Mouse (Mus musculus) heart, postnatal 10 days (tissue): ENCODE results near the gene Fcho2. TPM values are rescaled to one million over a fixed set of nuclear protein-coding genes. Genes with fewer than 3 reads are reported as not detected.

Source experiments
- DNase-seq, 2 experiments: peaks; one replicate each; pipeline ENCODE4 v3.0.0; 2021
- intact Hi-C: fragments of 180-260 bp; cut with DNase I; formaldehyde crosslinking; loops from one replicate; pipeline ENCODE4 v1.15.1; 2025
- total RNA-seq, 2 experiments: library from RNA; stranded (reverse); gene quantifications; 2 replicates each; pipeline ENCODE4 v1.2.3; 2021

Fcho2 gene
- total RNA-seq, 2 experiments from 2014 or later, result 42.4 to 48.2 TPM

DNA sequence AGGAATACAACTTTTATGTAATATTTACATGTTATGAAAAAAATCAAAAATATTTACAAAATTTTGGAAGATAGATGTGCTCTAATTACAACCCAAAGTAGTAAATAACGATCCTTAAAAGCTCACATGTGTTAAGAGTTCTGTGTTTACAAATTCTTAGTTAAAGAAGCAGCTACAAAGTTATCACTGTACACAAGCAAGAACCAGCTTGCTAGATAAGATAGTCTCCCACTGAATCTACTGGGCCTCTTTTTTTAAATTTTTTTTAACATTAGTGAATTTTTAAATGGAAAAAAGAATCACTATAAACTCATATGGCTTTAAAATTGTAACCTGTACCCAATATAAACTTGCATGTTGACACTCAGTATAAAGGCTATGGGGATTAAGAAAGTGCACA lies 91.8 kb downstream of the Fcho2 start:
- intact Hi-C loops, result loop anchor here (10.0 kb wide), 1 partner anchor 601 kb away; no protein-coding TSS in a partner anchor
- DNase-seq, result no peak

DNA sequence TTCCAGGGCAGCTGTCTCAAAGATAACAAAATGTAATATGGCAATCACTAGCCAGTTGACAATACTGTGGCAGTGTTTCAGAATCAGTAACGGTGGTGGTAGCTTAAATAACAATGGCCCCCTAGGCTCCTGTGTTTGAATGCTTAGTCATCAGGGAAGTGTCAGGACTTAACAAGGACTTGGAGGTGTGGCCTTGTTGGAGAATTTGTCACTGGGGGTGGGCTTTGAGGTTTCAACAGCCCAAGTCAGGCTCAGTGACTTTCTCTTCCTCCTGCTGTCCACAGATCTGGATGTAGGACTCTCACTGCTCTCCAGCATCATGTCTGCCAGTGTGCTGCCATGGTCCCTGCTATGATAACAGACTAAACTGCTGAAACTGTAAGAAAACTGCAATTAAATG lies 93.0 kb downstream of the Fcho2 start:
- intact Hi-C loops, result loop anchor here (10.0 kb wide), 1 partner anchor 603 kb away; no protein-coding TSS in a partner anchor

DNA sequence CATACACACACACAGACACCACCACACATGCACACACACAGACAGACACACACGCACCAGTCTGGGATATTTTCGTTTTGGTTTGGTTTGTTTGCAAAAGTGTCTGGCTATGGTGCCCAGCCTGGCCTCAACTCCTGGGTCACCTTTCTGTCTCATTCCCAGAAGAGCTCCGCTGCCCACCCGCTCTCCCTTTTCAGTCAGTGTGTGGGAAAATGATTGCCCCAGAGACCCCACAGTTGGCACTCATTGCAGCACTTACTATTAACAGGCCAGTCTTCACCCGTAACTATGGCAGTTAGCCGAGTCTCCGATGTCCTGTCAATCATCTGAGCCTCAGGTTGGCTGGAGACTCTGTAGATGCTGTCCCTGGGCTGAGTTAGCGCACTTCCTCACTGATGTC lies 99.1 kb downstream of the Fcho2 start:
- intact Hi-C loops, result no loop called here
- DNase-seq, result no peak

More for the DNA sequence above, 93.0 kb downstream of the Fcho2 start:
- DNase-seq, result no peak

DNA sequence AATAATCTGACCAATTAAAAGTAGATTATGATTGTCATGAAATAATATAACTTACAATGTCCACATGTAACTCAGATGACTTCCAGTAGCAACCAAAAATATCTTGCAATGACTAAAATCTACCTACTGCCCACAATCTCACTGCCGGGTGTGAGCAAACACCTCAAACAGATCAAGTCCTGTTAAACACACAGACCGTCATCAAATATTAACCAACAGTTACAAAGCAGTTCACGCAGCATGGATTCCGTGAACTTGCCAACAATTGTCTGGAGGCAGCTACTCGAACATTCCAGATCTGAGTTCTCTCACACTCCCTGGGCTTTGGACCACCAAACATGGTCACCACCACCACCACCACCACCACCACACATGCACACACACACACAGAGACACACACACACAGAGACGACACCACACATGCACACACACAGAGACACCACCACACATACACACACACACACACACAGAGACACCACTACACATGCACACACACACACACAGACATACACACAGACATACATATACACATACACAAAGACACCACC lies 99.7 kb downstream of the Fcho2 start:
- intact Hi-C loops, result no loop called here
- no peak for DNase-seq

DNA sequence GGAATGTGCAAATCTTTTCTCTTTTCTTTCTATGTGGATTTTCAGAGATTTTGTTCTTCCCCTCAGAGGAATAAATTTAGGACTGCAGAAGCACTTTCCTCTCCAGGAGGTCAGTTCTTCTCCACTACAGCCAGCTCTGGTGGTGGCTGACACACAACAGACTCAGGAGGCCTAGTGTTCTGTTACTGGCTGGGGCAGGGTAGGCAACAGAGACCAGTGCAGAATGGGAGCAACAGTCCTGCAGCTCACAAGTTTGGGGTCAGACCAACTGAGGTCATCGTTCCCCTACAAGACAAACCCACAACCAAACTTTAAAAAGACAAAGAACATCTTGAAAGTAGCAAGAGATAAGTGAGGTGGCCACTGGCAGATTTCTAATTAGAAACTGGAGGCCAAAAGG lies 104.6 kb downstream of the Fcho2 start:
- intact Hi-C loops, result no loop called here
- DNase-seq, result no peak

DNA sequence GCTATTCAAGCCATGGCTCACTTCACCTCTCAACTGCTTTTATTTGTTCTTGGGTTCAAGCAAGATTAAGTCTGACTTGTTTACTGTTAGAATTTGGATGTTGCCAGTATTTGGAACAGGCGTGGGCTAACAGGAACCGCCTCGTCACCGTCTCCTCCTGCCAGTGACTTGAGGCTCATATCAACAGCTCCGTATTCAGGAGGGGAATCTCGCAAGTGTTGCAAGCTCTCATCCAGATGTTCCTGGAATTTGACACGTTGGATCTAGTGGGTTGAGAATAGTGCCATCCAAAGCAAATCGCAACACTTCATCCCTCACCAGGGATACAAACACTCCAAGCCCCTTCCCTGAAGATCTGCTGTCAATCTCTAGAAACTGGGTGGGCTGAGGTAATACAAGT lies 105.0 kb downstream of the Fcho2 start:
- intact Hi-C loops, result no loop called here
- no peak for DNase-seq

DNA sequence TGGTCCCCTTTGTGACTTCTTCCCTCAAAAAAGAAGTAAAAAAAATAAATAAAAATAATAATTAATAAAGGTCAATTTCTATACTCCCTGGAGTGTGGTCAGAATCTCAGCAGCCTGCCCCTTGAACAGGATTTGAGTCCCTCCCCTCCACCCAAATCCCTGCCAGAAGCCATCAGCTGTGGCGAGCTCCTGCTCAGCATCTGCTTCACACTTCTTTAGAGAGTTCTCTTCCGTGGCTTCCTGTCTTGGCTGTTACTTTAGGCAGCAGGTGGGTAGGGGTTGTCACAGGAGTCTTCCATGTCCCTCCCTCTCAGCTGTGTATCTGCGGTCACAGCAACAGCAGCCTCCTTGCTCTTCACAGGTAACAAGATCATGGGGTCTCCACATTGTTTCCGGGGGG lies 109.7 kb downstream of the Fcho2 start:
- DNase-seq, result no peak
- intact Hi-C loops, result no loop called here

DNA sequence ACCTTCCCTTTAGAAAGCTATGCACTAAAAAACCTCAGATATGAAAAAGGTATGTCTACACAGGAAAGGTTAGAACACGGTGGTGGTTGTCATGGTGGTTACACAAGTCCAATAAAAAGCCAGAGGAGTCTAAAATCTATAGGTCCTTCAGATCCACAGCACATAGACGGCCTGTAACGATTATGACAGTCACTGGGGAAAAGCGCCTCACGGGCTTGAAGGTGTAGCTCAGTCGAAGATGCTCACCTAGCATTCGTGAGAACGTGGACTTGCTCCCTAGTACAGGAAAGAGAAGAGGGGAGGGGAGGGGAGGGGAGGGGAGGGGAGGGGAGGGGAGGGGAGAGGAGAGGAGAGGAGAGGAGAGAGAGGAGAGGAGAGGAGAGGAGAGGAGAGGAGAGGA lies 111.5 kb downstream of the Fcho2 start:
- intact Hi-C loops, result no loop called here
- DNase-seq, result no peak

DNA sequence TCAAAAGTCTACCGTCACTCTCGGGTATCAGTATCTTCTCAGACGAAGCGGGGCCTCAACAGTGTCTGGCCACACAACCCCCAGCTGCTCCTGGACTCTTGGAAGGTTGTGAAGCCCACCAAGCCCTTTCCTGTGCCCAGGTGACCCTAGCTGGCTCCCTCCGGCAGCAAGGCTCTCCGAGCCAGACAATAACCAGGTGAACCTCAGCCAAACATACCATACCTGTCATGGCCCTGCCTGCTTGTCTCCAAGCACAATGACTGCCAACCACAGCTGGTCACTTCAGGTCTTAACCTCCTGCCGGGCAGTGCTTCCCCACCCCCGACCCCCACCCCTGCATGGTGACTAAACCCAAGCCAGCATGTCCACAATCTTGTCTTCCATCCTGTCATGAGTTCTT lies 112.9 kb downstream of the Fcho2 start:
- intact Hi-C loops, result no loop called here
- no peak for DNase-seq

DNA sequence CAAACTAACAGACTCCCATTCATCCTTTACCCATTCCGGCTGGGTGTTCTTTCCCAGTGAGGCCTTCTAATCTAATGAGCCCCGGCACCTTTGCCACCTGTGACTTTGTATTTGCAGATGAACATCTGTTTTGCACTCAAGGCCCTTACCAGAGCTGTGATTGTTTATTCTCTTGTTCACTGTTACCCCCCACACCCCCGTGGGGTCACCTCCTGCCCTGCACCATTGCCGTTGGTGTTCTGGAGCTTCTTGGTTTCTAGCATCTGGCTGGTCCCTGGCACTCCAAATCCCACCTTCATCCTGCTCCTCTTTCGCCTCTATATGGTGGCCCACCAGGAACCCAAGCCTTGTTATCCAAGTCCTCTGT lies 114.0 kb downstream of the Fcho2 start:
- intact Hi-C loops, result no loop called here
- DNase-seq, result no peak

DNA sequence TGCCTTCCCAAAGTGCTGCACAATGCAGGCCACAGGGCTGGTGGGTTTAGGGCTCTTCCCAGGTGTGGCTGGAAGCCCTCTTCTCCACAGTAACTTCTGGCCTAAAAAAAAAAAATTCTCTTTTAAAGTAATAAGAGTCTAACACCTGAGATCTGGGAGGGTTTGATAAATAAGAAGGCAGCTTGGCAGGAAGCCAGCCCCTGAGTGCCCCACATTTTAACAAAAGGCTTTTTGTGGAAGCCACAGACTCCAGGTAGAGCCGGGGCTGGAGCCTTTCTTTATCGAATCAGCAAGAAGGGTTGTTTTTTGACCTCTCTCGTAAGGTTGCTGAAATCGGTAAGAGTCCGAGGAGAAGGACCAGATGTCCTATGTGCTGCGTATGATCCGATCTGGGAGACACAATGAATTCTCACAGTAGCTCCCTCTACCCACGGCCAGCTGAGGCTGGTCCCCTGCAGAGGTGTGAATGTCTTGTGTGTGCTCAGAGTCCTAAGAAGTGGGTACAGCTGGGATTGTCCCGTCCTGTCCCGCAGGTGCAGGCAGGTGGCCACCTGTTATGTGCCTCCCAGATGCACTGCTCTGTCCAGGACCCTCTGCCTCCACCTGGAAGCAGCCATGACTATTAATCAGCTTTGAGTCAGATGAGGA lies 114.5 kb downstream of the Fcho2 start:
- intact Hi-C loops, result no loop called here
- DNase-seq, result no peak

DNA sequence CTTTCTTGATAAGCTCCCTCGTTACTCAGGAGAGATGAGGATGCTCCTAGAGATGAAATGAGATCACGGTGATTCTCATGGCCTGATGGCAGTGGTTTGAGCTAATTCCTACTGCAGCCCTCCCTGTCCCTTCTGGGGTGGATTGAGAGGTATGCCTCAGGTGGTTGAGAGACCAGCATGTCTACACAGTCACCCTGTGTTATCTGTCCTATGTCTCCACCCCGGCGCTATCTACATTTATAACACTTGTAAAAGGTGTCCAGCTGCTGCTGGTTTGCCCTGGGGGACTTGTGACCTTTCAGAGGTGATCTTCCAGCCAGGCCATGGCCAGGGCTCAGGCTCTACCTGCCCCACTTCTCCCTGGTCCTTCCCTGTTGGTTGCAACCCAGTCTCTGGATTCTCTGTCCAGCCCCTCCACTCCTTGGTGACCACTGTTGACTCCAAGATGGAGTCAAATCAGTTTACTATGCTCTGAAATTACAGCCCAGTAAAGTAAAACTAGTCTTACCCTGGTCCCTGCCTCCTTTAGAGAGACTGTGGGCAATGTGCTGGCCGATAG lies 115.2 kb downstream of the Fcho2 start:
- no peak for DNase-seq
- intact Hi-C loops, result no loop called here

DNA sequence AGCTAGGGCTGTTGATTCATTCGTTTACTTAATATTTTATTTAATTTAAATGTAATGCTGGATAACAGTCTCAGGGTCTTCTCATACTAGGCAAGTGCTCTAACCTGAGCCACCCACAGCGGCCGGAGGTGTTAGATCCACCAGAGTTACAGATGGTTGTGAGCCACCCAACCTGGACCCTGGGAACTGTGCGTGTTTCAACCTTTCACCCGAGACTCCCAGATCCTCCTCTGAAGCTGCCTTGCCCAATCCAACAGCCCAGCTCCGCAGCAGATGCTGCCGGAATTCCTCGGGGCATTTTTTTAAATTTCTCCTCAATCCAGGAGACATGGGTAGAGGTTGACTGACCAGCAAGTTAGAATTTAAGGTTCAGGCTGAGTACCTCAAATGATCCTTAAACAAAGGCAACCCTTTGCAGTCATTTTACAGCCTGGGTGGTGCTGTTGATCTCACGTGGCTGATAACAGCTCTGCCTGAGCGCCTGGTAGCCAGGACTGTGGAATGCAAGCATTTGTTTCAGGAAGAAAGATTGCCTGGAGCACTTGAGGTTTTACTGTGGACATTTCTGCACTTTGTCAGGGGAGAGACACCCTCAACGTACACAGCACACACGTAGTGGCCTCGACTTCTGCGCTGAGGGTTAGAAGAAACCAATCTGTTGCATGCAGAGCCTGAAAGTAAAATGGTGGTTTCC lies 116.1 kb downstream of the Fcho2 start:
- intact Hi-C loops, result no loop called here
- DNase-seq, result no peak

DNA sequence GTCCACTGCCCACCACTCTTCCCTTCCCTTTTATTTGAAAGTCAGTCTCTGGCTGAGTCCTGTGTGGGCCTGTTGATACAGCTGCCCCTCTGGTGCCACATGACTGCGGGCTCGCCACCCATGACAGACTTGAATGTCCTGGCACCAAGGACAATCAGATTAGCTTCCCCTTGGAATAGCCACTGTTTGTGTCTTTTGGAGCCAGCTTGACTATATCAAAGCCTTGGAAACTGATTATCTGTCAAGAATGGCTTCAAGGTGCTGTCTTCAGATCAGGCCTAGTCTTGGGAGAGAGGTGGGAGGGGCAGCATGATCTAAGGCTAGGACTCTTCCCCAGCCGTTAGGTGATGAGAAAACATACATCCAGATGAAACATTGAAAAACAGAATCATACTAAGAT lies 118.5 kb downstream of the Fcho2 start:
- intact Hi-C loops, result no loop called here
- DNase-seq, result no peak

DNA sequence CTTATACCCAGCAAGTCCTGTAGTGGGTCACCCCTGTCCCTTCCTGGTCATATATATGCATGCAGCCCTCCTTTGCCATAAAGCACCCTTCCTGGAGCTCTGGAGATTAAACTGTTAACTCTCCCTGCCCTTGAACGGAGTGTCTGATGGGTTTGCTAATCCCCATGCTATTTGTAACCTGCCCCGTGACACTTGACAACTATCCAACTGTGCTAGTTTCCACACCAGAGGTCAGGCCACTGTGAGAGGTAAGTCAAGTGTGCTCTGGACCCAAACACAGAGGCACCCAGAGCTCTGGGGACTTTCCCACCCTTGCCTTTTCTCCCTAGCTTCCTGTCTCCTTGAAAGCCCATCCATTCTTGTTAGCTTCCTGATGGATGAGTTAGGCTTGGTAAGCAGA lies 119.7 kb downstream of the Fcho2 start:
- peak; percentile 83 to 84 for DNase-seq
- intact Hi-C loops, result no loop called here

DNA sequence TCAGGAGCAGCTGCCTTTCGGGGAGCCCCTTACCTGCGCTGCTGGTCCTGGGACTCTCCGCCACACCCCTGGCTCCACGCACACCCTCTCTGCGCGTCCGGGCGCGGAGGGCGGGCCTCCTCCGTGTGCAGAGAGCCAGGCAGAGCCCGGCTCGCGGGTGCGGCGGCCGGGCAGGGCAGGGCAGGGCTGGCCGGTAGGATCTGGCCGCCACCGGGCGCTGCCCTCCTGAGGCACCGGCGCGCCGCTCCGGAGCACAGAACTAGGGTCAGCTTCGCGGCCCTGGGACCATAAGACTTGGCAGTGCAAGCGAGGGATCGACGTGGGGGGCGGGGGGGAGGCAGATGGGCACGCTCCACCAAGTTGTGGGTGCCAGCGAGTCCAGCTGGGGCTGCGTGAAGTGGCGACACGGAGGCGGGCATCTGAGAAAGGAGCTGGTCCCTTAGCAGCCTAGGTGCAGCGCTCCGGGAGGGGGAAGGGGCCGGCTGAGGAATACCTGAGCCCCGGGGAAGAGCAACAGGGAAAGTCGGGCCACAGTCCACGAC lies 120.4 kb downstream of the Fcho2 start, which contains the start of gene Tmem171:
Gene Tmem171 (minus strand): TSS at position 62 of the 542 bp plus-strand sequence.
- intact Hi-C loops, result no loop called here
- DNase-seq, result peak; percentile 43 to 49

DNA sequence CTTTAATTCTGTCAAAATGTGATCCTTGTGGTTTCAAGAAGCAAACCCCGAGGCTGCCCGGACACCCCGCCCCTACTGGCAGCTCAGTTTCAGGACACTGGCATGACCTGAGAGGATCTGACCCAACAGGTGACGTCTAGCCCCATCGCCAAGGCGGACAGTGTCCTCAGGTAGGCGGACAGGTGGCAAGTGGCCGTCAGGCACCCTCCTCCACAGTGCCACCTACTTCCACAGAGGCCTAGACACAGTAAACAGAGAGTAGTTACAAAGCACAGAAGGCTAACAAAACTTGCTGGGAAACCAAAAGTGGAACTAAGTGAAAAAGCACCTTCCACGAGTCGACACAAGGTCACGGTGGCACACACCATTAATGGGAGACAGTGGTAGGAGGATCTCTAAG lies 121.9 kb downstream of the Fcho2 start:
- no peak for DNase-seq
- intact Hi-C loops, result no loop called here

DNA sequence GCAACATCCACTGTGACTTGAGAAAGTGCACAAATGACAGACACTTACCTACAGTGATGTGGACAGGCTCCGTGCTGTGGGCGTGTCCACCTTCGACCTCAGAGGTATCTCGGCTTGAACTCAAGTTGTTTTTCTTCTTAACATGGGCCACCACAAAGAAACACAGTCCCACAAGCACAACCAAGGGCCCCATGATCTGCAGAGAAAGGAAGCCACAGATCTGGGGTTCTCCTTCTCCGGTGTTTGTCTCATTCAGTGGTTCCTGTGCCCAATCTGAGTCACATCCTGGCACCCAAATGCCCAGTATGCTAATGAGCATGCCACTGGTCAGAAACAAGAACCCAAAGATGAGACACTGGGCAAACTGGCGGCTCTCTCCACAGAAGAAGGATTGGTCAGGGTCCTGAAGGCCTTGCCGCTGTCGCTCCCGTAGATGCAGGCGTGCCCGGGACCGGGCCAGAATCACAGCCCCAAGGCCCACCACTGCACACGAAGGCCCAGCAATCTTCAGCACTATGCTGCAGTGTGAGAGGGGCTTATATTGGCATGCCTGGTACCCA lies 123.2 kb downstream of the Fcho2 start:
- DNase-seq, result no peak
- intact Hi-C loops, result no loop called here

DNA sequence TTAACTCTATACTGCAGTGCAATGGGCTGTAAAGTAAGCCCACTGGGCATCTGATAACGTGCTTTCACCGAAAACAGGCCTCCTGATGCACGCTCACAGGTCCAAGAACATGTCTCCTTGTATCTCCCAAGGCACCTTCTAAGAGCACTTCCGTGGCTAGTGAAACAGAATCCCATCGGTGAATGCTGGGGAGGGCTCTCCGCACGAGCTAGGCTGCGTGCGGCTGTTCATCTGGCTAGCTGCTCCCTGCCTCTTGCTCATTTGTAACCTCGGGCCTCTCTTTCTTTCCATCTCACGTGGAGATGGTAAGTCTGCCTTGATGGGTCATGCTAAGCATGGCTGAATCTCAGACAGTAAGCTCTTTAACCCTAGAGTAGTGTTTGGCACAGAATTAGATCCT lies 124.4 kb downstream of the Fcho2 start:
- intact Hi-C loops, result no loop called here
- DNase-seq, result no peak

DNA sequence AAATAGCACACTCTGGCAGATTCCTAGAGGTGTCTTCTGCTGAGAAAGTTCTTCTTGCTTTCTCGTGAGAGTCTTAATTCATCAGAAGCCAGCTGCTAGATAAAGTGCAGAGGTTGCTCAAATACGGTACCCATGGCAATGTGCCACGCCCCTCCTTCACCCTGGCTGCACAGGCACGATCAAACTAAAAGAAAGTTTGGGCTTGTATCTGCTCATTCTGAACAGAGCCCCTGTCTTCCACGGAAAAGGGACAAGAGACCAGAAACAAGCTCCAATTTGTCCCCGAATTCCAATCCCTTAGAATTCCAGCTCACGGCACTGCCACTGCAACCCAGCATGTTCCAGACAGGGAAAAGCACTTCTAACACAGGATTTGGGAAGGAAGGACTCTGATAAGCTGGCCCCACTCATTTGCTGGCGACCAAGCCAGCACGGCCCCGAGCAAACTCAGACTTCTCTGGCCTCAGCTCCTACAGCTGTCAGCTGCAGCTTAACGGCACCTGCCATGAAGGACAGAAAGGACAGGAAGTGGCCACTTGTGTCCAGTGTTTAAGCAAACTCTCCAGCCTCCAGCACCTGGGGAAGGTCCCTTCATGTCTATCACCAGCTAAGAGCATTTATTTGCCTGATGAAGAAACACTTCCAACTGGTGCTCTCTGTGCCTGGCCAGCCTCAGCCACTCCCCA lies 125.5 kb downstream of the Fcho2 start:
- DNase-seq, result peak; percentile 69 to 71
- intact Hi-C loops, result loop anchor here (5.0 kb wide), 1 partner anchor 92 kb away; no protein-coding TSS in a partner anchor

DNA sequence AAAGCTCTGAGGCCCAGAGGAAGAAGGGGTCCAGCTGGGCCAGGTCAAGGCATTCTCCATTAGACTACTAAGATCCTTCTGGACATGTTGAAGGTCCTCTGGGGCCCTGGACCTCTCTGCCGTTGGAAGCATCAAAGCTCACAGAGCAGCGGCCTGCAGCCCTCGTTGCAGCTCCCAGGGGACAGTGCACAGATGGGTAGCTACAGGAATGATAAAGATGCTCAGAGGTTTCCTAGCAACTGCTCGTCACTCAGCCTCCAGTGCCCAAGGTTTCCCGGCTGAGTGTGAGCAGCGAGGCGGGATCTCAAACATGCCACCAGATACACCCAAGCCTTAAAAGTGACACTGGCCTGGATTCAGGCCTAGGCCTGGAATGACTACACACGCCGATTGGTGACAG lies 127.3 kb downstream of the Fcho2 start:
- no peak for DNase-seq
- intact Hi-C loops, result loop anchor here (5.0 kb wide), 1 partner anchor 91 kb away; no protein-coding TSS in a partner anchor
